Mouse (Mus musculus): ENCODE results near the gene Nid2. TPM values are rescaled to one million over a fixed set of nuclear protein-coding genes. Genes with fewer than 3 reads are reported as not detected.

Nid2 gene
- 85.2 and 87.2 TPM in 2 replicates for polyA plus RNA-seq (2014; fragmentation: Nextera tagmentation; extraction: Ambion mirVana)

DNA sequence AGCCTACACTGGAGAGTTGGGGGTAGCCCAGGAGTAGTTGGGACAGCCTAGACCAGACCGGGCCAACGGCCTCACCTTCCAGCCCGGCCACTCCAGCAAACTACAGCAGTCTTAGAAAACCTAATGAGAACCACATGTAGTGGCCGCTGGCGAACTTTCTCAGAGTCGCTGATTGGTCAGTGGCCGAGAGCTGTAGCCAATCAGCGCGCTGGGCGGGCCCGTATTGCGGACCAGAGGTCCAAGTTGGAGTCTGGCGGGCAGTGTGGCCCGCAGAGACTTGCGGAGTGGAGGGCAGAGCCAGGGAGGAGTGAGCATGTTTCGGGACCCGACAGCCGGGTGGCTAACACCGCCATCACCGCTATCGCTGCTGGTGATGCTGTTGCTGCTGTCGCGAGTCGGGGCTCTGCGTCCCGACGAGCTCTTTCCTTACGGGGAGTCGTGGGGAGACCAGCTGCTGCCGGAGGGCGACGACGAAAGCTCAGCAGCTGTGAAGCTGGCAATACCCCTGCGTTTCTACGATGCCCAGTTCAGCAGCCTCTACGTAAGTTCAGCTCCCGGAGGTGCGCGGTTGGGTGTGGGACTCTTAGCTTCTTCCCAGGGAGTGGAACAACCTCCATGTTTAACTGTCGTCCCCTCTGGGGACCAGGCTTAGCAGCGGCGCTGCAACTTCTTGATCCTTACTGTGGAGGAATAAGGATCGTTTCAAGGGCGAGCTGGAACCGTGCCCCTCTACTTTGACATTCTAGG lies at the start of gene Nid2:
TSS of gene Nid2 (plus strand) at position 241 of the 747 bp plus-strand sequence.
- Histone ChIP-seq H3K4me2 (ENCODE audit: low read length) (peak within 1 kb of the TSS; percentile 70), H3K4me3 (ENCODE audit: low read depth, low read length) (peak within 1 kb of the TSS; percentile 44), H3K27me3 (replicated peaks; ENCODE audit: control insufficient read depth, insufficient read depth, low read length) (peaks cover 10% of the 10 kb centered on the region; the same call in 1 of the 2 replicates), H3K9ac (ENCODE audit: low read length) (peak within 1 kb of the TSS; percentile 46), H3K36me3 (ENCODE audit: control insufficient read depth, insufficient read depth, low read length) (no peaks in the 10 kb centered on the region), H3K27ac (ENCODE audit: low read depth) (peak within 1 kb of the TSS; percentile 51), H3K9me3 (ENCODE audit: control insufficient read depth, low read length) (no peaks in the 10 kb centered on the region), H3K4me1 (replicated peaks; ENCODE audit: control insufficient read depth, insufficient read depth, low read length) (peaks cover 19% of the 10 kb centered on the region)
- DNase-seq (ENCODE audit: low spot score) (peak; percentile 90), ATAC-seq (replicated peaks; ENCODE audit: low FRiP score, low TSS enrichment, low read depth) (peak; percentile 93)
- 0% methylated on average over 45 of the region's 45 CpGs for WGBS

DNA sequence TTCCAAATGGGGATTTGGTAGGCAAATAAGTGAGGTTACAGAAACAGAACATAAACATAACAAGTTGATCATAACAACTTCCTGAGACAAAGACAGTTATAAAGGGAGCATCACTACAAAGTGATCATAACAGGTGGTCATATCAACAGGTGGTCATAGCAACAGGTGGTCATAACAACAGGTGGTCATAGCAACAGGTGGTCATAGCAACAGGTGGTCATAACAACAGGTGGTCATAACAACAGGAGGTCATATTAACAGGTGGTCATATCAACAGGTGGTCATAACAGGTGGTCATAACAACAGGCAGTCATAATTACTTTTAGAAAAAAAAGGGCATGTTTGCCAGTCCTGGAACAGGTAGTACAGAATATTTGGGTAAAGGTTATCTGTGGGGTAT lies 49.5 kb upstream of the Nid2 start:
- no peak for ATAC-seq (replicated peaks; ENCODE audit: low FRiP score, low TSS enrichment, low read depth)
- no peaks in the 10 kb centered on the region for H3K9me3 ChIP-seq (ENCODE audit: control insufficient read depth, low read length)

DNA sequence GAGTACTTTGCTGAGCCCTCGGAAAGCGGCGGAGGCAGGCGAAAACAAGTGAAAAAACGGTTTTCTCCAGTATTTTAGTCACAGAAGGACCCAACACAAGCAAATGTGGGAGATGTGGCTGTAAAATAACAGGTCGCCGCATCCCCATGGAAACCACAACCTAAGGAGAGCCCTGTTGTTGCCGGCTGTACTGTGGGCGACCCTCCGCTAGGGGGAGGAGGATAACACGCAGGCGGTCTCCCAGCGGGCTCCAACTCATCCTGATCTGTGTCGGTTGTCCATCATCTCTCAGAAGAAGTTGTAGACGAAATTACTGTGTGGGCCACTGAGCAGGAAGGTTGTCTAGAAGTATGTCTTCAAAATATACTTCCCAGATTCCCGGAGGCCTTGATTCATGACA lies 45.4 kb upstream of the Nid2 start:
- 12% methylated on average over 16 of the region's 16 CpGs for whole genome bisulfite sequencing
- Histone ChIP-seq H3K4me2 (ENCODE audit: low read length) (no peak overlapping the region), H3K4me3 (ENCODE audit: low read depth, low read length) (no peak overlapping the region), H3K27ac (ENCODE audit: low read depth) (no peak overlapping the region), H3K9ac (ENCODE audit: low read length) (no peak overlapping the region), H3K4me1 (replicated peaks; ENCODE audit: control insufficient read depth, insufficient read depth, low read length) (peaks cover 8% of the 10 kb centered on the region), H3K9me3 (ENCODE audit: control insufficient read depth, low read length) (no peaks in the 10 kb centered on the region), H3K27me3 (replicated peaks; ENCODE audit: control insufficient read depth, insufficient read depth, low read length) (no peaks in the 10 kb centered on the region), H3K36me3 (ENCODE audit: control insufficient read depth, insufficient read depth, low read length) (no peaks in the 10 kb centered on the region)
- ATAC-seq (replicated peaks; ENCODE audit: low FRiP score, low TSS enrichment, low read depth): 0 out of 2 replicates have a peak, but pooled peaks have one; percentile 49
- peak; percentile 87 for DNase-seq (ENCODE audit: low spot score)

More for the DNA sequence above, 49.5 kb upstream of the Nid2 start:
- no peak for DNase-seq (ENCODE audit: low spot score)
- Histone ChIP-seq H3K36me3 (ENCODE audit: control insufficient read depth, insufficient read depth, low read length) (no peaks in the 10 kb centered on the region), H3K4me1 (replicated peaks; ENCODE audit: control insufficient read depth, insufficient read depth, low read length) (0 out of 2 replicates have a peak, but pooled peaks cover under 1% of the 10 kb centered on the region), H3K4me3 (ENCODE audit: low read depth, low read length) (no peak overlapping the region), H3K4me2 (ENCODE audit: low read length) (no peak overlapping the region), H3K27ac (ENCODE audit: low read depth) (no peak overlapping the region), H3K9ac (ENCODE audit: low read length) (no peak overlapping the region), H3K27me3 (replicated peaks; ENCODE audit: control insufficient read depth, insufficient read depth, low read length) (no peaks in the 10 kb centered on the region)

DNA sequence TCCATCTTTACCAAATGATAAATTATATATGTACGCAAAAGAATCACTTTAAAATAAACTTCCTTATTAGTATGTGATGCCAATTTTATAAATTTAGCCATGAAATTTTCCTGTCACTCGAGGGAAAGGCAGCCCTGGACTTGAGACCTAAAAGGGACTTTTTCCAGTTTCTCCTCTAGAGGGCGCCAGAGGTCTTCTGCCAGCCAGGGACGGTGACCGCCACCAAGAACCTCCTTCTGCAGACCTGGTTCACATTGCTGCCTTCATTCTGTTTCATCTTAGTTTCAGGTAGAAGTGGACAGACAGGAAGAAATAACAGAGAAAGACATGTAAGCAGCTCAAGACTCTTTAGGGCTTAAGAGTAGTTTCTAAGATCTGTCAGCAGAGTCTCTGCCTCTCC lies 44.6 kb upstream of the Nid2 start:
- under 1% methylated on average over 5 of the region's 5 CpGs for WGBS

DNA sequence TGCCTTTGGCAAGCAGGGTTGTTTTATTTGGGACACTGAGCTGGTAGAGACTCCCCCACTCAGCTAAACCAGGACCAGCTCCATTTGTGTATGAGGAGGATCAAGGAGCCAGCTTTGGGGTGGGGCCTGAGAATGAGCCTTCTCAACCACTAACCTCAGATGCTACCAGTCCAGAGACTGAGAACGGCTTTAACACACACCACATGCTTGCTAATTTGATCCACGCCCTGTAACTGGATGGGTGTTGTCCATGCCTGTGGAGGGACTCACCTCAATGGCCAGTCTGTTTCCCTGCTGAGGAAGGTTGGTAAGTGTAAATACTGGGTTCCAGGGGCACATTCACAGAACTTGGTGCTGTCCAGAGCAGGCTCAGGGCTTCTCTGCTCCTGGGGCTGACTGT lies 44.1 kb upstream of the Nid2 start:
- H3K4me1 ChIP-seq (replicated peaks; ENCODE audit: control insufficient read depth, insufficient read depth, low read length): peaks cover 8% of the 10 kb centered on the region
- 61% methylated on average over 2 of the region's 2 CpGs for WGBS
- no peak overlapping the region for H3K4me3 ChIP-seq (ENCODE audit: low read depth, low read length)
- no peaks in the 10 kb centered on the region for H3K9me3 ChIP-seq (ENCODE audit: control insufficient read depth, low read length)
- H3K27ac ChIP-seq (ENCODE audit: low read depth): no peak overlapping the region
- H3K27me3 ChIP-seq (replicated peaks; ENCODE audit: control insufficient read depth, insufficient read depth, low read length): no peaks in the 10 kb centered on the region
- no peaks in the 10 kb centered on the region for H3K36me3 ChIP-seq (ENCODE audit: control insufficient read depth, insufficient read depth, low read length)
- ATAC-seq (replicated peaks; ENCODE audit: low FRiP score, low TSS enrichment, low read depth): 0 out of 2 replicates have a peak, but pooled peaks have one; percentile 44
- H3K9ac ChIP-seq (ENCODE audit: low read length): no peak overlapping the region
- H3K4me2 ChIP-seq (ENCODE audit: low read length): no peak overlapping the region; the same call in 1 of the 2 replicates
- DNase-seq (ENCODE audit: low spot score): peak; percentile 54

More for the DNA sequence above, 44.6 kb upstream of the Nid2 start:
- no peak overlapping the region for H3K9ac ChIP-seq (ENCODE audit: low read length)
- ATAC-seq (replicated peaks; ENCODE audit: low FRiP score, low TSS enrichment, low read depth) (no peak), DNase-seq (ENCODE audit: low spot score) (peak; percentile 72)
- H3K4me1 ChIP-seq (replicated peaks; ENCODE audit: control insufficient read depth, insufficient read depth, low read length): peaks cover 8% of the 10 kb centered on the region
- no peak overlapping the region for H3K4me2 ChIP-seq (ENCODE audit: low read length)
- H3K27me3 ChIP-seq (replicated peaks; ENCODE audit: control insufficient read depth, insufficient read depth, low read length): no peaks in the 10 kb centered on the region
- no peak overlapping the region for H3K4me3 ChIP-seq (ENCODE audit: low read depth, low read length)
- no peaks in the 10 kb centered on the region for H3K9me3 ChIP-seq (ENCODE audit: control insufficient read depth, low read length)
- no peaks in the 10 kb centered on the region for H3K36me3 ChIP-seq (ENCODE audit: control insufficient read depth, insufficient read depth, low read length)
- H3K27ac ChIP-seq (ENCODE audit: low read depth): no peak overlapping the region

DNA sequence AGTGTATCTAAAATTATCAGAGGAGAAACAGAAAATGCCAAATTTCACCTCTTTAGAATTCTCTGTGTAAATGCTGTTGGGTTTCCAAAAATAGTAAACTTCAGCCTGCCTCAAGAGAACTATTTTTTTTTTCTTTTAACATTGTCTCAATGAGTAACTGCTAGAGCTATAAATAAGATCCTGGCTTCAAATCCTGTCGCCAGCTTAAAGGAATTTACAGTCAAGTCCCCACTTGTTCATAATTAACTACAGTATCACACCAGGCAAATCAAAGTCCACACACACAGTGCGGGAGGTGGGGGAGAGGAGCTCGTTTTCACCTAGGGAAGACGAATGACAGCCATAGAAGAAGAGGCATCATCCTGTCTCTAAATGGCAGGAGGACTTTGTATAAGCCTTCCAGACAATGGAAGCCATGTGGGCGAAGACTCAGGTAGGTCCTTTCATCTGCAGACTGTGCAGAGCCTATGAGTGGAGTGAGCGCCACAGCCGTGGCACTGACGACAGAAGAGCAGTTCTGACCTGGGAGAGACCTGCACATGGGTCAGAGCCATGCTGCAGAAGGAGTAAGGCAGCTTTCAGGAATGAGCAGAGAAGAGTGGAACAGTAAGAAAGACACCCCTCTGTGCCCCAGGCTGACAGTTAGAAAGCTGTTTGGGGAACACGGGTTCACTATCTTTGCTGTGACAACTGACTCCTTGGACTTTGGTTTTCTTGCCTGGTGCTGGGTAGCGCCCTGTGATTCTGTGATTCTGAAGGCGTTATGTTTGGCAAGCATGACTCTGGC lies 43.2 kb upstream of the Nid2 start:
- H3K4me3 ChIP-seq (ENCODE audit: low read depth, low read length): no peak overlapping the region
- no peak overlapping the region for H3K9ac ChIP-seq (ENCODE audit: low read length)
- H3K36me3 ChIP-seq (ENCODE audit: control insufficient read depth, insufficient read depth, low read length): no peaks in the 10 kb centered on the region
- H3K4me1 ChIP-seq (replicated peaks; ENCODE audit: control insufficient read depth, insufficient read depth, low read length): peaks cover 8% of the 10 kb centered on the region
- DNase-seq (ENCODE audit: low spot score) (no peak), ATAC-seq (replicated peaks; ENCODE audit: low FRiP score, low TSS enrichment, low read depth) (0 out of 2 replicates have a peak, but pooled peaks have one; percentile 25)
- H3K27me3 ChIP-seq (replicated peaks; ENCODE audit: control insufficient read depth, insufficient read depth, low read length): no peaks in the 10 kb centered on the region
- no peaks in the 10 kb centered on the region for H3K9me3 ChIP-seq (ENCODE audit: control insufficient read depth, low read length)
- 46% methylated on average over 11 of the region's 11 CpGs for WGBS
- H3K27ac ChIP-seq (ENCODE audit: low read depth): no peak overlapping the region; the same call in 1 of the 2 replicates
- peak overlapping the region; percentile 27 for H3K4me2 ChIP-seq (ENCODE audit: low read length)

DNA sequence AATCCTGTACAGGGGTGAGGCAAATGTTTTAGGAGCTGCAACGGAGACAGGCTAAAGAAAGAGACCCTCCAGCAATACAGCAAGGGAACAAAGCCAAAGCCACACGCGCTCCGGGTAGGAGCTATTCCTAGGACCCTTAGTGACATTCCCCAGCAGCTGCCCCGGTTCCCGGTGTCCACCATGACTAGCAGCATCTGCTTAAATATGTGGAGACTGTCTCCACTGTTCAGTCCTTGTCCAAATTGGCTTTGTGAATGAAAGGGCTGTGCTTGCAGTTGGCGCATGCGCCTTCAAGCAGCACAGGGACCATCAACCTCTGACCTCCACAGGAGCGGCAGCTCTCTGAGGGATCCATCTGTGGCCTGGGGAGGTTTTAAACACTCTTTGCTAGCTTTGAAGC lies 41.9 kb upstream of the Nid2 start:
- Histone ChIP-seq H3K27ac (ENCODE audit: low read depth) (no peak overlapping the region), H3K27me3 (replicated peaks; ENCODE audit: control insufficient read depth, insufficient read depth, low read length) (no peaks in the 10 kb centered on the region), H3K9me3 (ENCODE audit: control insufficient read depth, low read length) (no peaks in the 10 kb centered on the region), H3K4me2 (ENCODE audit: low read length) (no peak overlapping the region), H3K9ac (ENCODE audit: low read length) (no peak overlapping the region), H3K36me3 (ENCODE audit: control insufficient read depth, insufficient read depth, low read length) (no peaks in the 10 kb centered on the region), H3K4me3 (ENCODE audit: low read depth, low read length) (no peak overlapping the region), H3K4me1 (replicated peaks; ENCODE audit: control insufficient read depth, insufficient read depth, low read length) (peaks cover 8% of the 10 kb centered on the region)
- no peak for DNase-seq (ENCODE audit: low spot score)
- no peak for ATAC-seq (replicated peaks; ENCODE audit: low FRiP score, low TSS enrichment, low read depth)
- WGBS: 64% methylated on average over 9 of the region's 9 CpGs

DNA sequence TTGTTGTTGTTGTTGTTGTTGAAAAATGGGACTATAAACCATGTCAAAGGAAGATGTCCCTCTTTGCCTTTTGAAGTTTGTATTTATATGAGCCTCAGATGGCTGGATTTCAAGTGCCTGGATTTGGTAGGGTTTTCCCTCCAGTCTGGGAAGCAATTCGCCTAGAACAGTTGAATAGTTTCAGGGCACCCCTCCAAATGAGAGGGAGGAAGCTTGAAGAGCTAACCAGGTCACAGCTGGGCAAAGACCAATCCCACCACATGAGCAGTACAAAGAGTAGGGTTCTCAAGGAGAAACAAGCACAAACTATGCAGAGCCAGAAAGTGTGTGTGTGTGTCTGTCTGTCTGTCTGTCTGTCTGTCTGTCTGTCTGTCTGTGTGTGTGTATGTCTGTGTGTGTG lies 39.3 kb upstream of the Nid2 start:
- Histone ChIP-seq H3K4me1 (replicated peaks; ENCODE audit: control insufficient read depth, insufficient read depth, low read length) (peaks cover 6% of the 10 kb centered on the region), H3K9me3 (ENCODE audit: control insufficient read depth, low read length) (no peaks in the 10 kb centered on the region), H3K9ac (ENCODE audit: low read length) (no peak overlapping the region), H3K27me3 (replicated peaks; ENCODE audit: control insufficient read depth, insufficient read depth, low read length) (no peaks in the 10 kb centered on the region), H3K27ac (ENCODE audit: low read depth) (no peak overlapping the region), H3K4me3 (ENCODE audit: low read depth, low read length) (no peak overlapping the region), H3K4me2 (ENCODE audit: low read length) (no peak overlapping the region), H3K36me3 (ENCODE audit: control insufficient read depth, insufficient read depth, low read length) (no peaks in the 10 kb centered on the region)
- no peak for DNase-seq (ENCODE audit: low spot score)
- no peak for ATAC-seq (replicated peaks; ENCODE audit: low FRiP score, low TSS enrichment, low read depth)
- WGBS: 52% methylated on average over 1 of the region's 1 CpGs
